Mouse (Mus musculus) stomach, embryonic 14.5 days (tissue): ENCODE data around the gene Kri1. TPM values are rescaled to one million over a fixed set of nuclear protein-coding genes. Genes with fewer than 3 reads are reported as not detected.
"Not testable (repeated sequence)": the region's sequence is repeated elsewhere in the genome, so short reads cannot be mapped to it uniquely, and the experiment has no call there.

Experiments used
- ATAC-seq: fragments of 200-750 bp; cut with Nextera tagmentation; 2 replicates; pipeline ENCODE4 v1.8.0; 2017; ENCODE audit warnings: low read depth, moderate TSS enrichment; ENCODE audit not compliant: insufficient number of reproducible peaks, insufficient read depth, low FRiP score
- H3K27ac ChIP-seq: fragments of 300-500 bp; sonication (generic); 2 replicates; pipeline ENCODE4 v1.5.1; 2014; ENCODE audit warnings: mild to moderate bottlenecking, low read length, moderate library complexity, mixed read lengths
- H3K27me3 ChIP-seq: fragments of 300-500 bp; sonication (generic); 2 replicates; pipeline ENCODE4 v1.6.1; 2014; ENCODE audit warnings: low read length, control low read depth, mixed read lengths; ENCODE audit not compliant: control insufficient read depth, insufficient read depth
- H3K36me3 ChIP-seq: fragments of 300-500 bp; sonication (generic); 2 replicates; pipeline ENCODE4 v1.6.1; 2014; ENCODE audit warnings: mild to moderate bottlenecking, control low read depth, low read length, moderate library complexity, mixed read lengths; ENCODE audit not compliant: control insufficient read depth, insufficient read depth
- H3K4me1 ChIP-seq: fragments of 300-500 bp; sonication (generic); 2 replicates; pipeline ENCODE4 v1.6.1; 2014; ENCODE audit warnings: low read length, control low read depth, mixed read lengths; ENCODE audit not compliant: control insufficient read depth, insufficient read depth
- H3K4me2 ChIP-seq: fragments of 300-500 bp; sonication (generic); replicated peaks from 2 replicates; pipeline ENCODE4 v1.6.1; 2014; ENCODE audit warnings: low read depth, low read length, control low read depth
- H3K4me3 ChIP-seq: fragments of 300-500 bp; sonication (generic); 2 replicates; pipeline ENCODE4 v1.5.1; 2014; ENCODE audit warnings: low read depth, low read length, control low read depth
- H3K9ac ChIP-seq: fragments of 300-500 bp; sonication (generic); replicated peaks from 2 replicates; pipeline ENCODE4 v1.6.1; 2014; ENCODE audit warnings: low read depth, mild to moderate bottlenecking, control low read depth, low read length, moderate library complexity, mixed read lengths
- H3K9me3 ChIP-seq: fragments of 300-500 bp; sonication (generic); 2 replicates; pipeline ENCODE4 v1.6.1; 2016; ENCODE audit warnings: low read depth, low read length, control low read depth; ENCODE audit not compliant: control insufficient read depth
- WGBS: fragments of 180-500 bp; shearing (Covaris S2); extraction: QIAGEN DNeasy Blood & Tissue Kit; methylation state at CpG from one replicate; pipeline ENCODE4 v1.1.7; 2014; 5-methylcytosine and 5-hydroxymethylcytosine counted together
- polyA plus RNA-seq: library from polyadenylated mRNA; unstranded; fragments of >200 nt; fragmentation: Nextera tagmentation; extraction: Ambion mirVana; gene quantifications from 2 replicates; pipeline ENCODE4 v1.2.1, GENCODE M21; 2014

Kri1 gene
- polyA plus RNA-seq, 1 experiment from 2014 or later, result 14.7 TPM

DNA sequence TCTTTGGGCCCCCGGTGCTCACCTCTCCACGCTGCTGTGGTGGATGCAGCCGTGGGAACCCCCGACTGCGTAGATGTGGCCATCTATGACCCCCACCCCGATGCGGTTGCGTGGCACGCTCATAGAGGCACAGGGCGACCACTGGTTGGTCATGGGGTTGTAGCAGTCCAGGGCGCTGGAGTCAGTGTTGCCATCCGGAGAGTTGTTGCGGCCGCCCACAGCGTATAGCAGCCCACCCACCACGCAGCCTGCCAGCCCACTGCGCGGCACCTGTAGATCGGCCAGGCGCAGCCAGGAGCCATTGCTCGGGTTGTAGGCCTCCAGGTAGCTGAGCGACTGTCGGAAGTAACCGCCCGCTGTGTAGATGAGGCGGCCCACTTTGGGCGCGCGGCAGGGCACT lies 54.4 kb downstream of the Kri1 start:
- Histone ChIP-seq H3K4me3 (no peak overlapping the region), H3K27me3 (no peaks in the 10 kb centered on the region), H3K9me3 (no peaks in the 10 kb centered on the region), H3K36me3 (peaks cover 36% of the 10 kb centered on the region; the same call in 1 of the 2 replicates), H3K4me2 (no peak overlapping the region), H3K9ac (no peak overlapping the region), H3K4me1 (peaks cover 17% of the 10 kb centered on the region), H3K27ac (no peak overlapping the region)
- 93% methylated on average over 29 of the region's 29 CpGs for WGBS
- ATAC-seq, result no peak

DNA sequence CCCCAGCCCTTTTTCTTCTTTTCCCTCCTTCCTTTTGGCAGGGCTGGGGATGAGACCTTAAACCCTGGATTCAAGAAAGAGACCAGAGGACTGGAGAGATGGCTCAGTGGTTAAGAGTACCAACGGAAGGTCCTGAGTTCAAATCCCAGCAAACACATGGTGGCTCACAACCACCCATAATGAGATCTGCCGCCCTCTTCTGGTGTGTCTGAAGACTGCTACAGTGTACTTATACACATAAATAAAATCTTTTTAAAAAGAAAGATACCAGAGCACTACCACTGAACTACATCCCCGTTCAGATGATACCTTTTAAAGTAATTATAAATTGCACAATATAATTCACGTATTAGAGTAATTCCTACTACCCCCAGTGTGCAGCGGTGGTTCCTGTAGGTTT lies 54.9 kb downstream of the Kri1 start:
- H3K9ac ChIP-seq, result no peak overlapping the region

DNA sequence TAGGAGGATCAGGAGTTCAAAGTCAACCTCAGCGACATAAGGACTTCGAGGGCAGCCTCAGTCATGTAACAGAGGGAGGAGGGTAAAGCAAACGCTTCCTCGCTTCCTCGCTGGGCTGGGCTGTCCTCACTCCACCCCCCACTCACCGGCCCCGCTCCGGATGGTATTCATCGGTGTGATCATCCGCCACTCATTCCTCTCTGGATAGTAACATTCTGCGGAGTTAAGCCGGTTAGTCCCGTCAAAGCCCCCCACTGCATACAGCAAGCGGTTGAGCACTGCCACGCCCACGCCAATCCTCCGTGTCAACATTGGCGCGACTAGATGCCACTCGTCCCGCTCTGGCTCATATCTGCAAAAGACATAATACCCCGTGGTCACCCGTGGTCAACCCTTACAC lies 56.2 kb downstream of the Kri1 start:
- H3K4me1 ChIP-seq, result peaks cover 13% of the 10 kb centered on the region; the same call in 1 of the 2 replicates
- H3K4me2 ChIP-seq, result no peak overlapping the region
- H3K9ac ChIP-seq, result no peak overlapping the region
- WGBS, result 47% methylated on average over 23 of the region's 23 CpGs
- no peaks in the 10 kb centered on the region for H3K9me3 ChIP-seq
- no peak overlapping the region for H3K4me3 ChIP-seq
- H3K27ac ChIP-seq, result no peak overlapping the region
- H3K27me3 ChIP-seq, result no peaks in the 10 kb centered on the region
- H3K36me3 ChIP-seq, result peaks cover 36% of the 10 kb centered on the region; the same call in 1 of the 2 replicates
- no peak for ATAC-seq

More for the DNA sequence above, 54.9 kb downstream of the Kri1 start:
- no peak overlapping the region for H3K27ac ChIP-seq
- no peak for ATAC-seq
- no peak overlapping the region for H3K4me2 ChIP-seq
- H3K27me3 ChIP-seq, result no peaks in the 10 kb centered on the region
- H3K4me3 ChIP-seq, result no peak overlapping the region
- H3K4me1 ChIP-seq, result peaks cover 19% of the 10 kb centered on the region
- H3K9me3 ChIP-seq, result no peaks in the 10 kb centered on the region
- peaks cover 36% of the 10 kb centered on the region; the same call in 1 of the 2 replicates for H3K36me3 ChIP-seq
- 91% methylated on average over 5 of the region's 5 CpGs for WGBS

DNA sequence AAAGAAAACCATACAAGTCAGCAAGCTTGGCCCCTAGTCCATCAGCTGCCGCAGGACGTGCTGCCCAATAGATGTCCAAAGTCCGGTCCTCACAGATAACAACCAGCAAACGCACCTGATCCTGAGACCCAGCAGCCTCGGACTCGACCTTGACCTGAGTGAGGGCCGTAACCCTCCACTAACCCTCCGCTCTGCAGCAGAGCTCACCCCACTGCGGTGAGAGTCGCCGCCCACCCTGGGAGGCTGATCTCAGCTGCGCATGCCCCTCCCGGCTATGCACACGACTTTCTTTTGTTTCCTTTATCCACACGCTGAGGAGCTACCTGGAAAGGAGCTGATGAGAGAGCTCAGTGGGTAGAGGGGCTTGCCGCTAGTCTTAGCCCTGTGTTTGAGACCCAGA lies 60.4 kb downstream of the Kri1 start:
- no peaks in the 10 kb centered on the region for H3K27me3 ChIP-seq
- WGBS, result 14% methylated on average over 16 of the region's 16 CpGs
- H3K4me2 ChIP-seq, result peak overlapping the region; percentile 42
- H3K4me1 ChIP-seq, result peaks cover 11% of the 10 kb centered on the region; the same call in 1 of the 2 replicates
- H3K9me3 ChIP-seq, result no peaks in the 10 kb centered on the region
- H3K4me3 ChIP-seq, result peak overlapping the region; percentile 15; the same call in 1 of the 2 replicates
- peaks cover 19% of the 10 kb centered on the region; the same call in 1 of the 2 replicates for H3K36me3 ChIP-seq
- peak overlapping the region; percentile 7; the same call in 1 of the 2 replicates for H3K9ac ChIP-seq
- peak; percentile 70 for ATAC-seq
- no peak overlapping the region for H3K27ac ChIP-seq

DNA sequence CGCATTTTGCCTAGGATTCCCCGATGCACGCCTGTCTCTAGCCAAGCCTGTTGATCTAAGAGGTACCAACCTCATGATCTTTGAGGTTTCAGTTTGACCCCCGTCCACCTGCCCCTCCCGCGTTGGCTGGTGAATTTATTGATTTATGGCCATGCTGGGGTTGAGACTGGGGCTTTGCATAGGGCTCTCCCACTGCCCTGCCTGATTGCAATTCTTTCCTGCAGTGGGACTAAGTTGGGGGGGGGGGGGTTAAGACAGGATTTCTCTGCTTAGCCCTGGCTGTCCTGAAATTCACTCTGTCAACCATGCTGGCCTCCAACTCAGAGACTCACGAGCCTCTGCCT lies 62.4 kb downstream of the Kri1 start:
- no peak for ATAC-seq
- WGBS, result 5% methylated on average over 7 of the region's 7 CpGs
- H3K27me3 ChIP-seq, result no peaks in the 10 kb centered on the region
- peaks cover 7% of the 10 kb centered on the region; the same call in 1 of the 2 replicates for H3K36me3 ChIP-seq
- H3K9me3 ChIP-seq, result no peaks in the 10 kb centered on the region
- peak overlapping the region; percentile 48 for H3K27ac ChIP-seq
- H3K4me2 ChIP-seq, result peak overlapping the region; percentile 43
- H3K9ac ChIP-seq, result no peak overlapping the region
- peak overlapping the region; percentile 19 for H3K4me3 ChIP-seq
- peaks cover 10% of the 10 kb centered on the region; the same call in 1 of the 2 replicates for H3K4me1 ChIP-seq

DNA sequence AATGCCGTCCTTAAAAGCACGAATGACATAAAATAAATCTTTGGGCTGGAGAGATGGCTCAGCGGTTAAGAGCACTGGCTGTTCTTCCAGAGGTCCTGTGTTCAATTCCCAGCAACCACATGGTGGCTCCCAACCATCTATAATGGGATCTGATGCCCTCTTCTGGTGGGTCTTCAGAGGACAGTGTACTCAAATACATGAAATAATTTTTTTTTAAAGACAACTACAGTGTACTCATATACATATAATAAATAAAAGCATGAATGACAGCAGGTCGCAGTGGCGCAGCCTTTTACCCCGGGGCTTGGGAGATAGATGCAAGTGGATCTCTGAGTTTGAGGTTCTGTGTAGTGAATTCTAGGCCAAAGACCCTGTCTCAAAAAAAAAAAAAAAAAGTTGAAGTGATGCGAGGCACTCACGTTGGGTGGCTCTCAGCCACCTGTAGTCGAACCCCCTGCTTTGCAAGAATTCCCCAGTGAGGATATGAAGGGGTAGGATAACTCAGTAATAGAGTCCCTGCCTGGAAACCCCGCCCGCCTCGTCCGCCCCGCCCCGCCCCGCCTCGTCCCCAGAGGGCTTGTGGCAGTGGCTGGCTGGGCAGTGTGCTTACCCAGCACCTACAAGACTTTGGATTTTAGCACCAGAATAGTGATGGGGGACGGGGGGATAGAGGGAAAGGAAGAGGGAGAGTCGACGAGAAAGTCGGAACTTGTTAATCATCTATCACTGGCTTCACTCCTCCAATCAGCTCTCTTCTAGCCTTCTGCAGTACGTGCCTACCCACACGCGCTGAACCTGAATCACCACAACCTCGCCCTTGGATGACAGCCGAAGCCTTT lies 63.0 kb downstream of the Kri1 start:
- H3K4me1 ChIP-seq, result peaks cover 10% of the 10 kb centered on the region; the same call in 1 of the 2 replicates
- ATAC-seq, result 0 out of 2 replicates have a peak, but pooled peaks have one; percentile 40
- H3K9ac ChIP-seq, result no peak overlapping the region
- no peaks in the 10 kb centered on the region for H3K9me3 ChIP-seq
- 18% methylated on average over 26 of the region's 26 CpGs for WGBS
- peak overlapping the region; percentile 43 for H3K4me2 ChIP-seq
- H3K27me3 ChIP-seq, result no peaks in the 10 kb centered on the region
- H3K27ac ChIP-seq, result peak overlapping the region; percentile 48
- peak overlapping the region; percentile 19 for H3K4me3 ChIP-seq
- 0 out of 2 replicates have a peak, but pooled peaks cover 3% of the 10 kb centered on the region for H3K36me3 ChIP-seq

DNA sequence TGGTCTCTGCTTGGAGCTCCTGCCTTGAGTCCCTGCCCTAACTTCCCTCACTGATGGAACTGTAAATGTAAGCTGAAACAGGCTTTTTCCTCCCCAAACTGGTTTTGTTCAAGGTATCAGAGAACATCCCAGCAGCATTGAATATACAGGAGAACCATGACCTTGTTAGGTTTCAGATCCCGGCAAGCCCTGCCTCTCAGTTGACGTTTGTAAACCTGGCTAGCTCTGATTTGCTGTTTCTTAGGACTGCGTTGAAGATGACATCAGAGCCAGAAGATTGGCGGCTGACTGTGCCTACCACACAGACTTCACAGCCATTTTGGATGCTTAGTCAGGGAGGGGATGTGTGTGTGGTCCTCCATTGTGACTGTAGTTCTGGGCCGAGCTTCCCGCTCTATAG lies 63.9 kb downstream of the Kri1 start:
- no peaks in the 10 kb centered on the region for H3K9me3 ChIP-seq
- no peak for ATAC-seq
- H3K36me3 ChIP-seq, result no peaks in the 10 kb centered on the region
- 93% methylated on average over 6 of the region's 6 CpGs for WGBS
- H3K27me3 ChIP-seq, result no peaks in the 10 kb centered on the region
- H3K4me1 ChIP-seq, result peaks cover 10% of the 10 kb centered on the region; the same call in 1 of the 2 replicates
- no peak overlapping the region for H3K9ac ChIP-seq
- H3K4me2 ChIP-seq, result no peak overlapping the region
- no peak overlapping the region for H3K4me3 ChIP-seq
- H3K27ac ChIP-seq, result no peak overlapping the region

DNA sequence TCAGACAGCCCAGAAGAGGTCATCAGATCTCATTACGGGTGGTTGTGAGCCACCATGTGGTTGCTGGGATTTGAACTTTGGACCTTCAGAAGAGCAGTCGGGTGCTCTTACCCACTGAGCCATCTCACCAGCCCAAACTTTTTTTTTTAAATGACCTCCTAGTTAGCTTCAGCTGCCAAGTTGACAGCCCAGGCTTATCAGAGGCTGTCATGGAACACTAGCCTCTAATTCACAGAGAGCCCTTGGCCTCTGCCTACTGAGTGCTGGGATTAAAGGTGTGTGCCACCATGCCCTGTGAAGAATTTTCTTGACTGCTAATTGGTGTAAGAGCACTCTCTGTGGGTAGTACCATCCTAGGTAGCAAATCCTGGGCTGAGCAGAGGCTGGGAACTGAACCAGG lies 64.3 kb downstream of the Kri1 start:
- H3K4me3 ChIP-seq, H3K9me3 ChIP-seq, H3K36me3 ChIP-seq, ATAC-seq, H3K27ac ChIP-seq, H3K4me2 ChIP-seq, H3K9ac ChIP-seq, H3K27me3 ChIP-seq: not testable (repeated sequence)
- peaks cover 10% of the 10 kb centered on the region; the same call in 1 of the 2 replicates for H3K4me1 ChIP-seq
- WGBS, result 83% methylated on average over 2 of the region's 2 CpGs
